Mouse (Mus musculus) liver, adult 2 months (tissue): Measurements from ENCODE around the gene Olfr434. TPM values are rescaled to one million over a fixed set of nuclear protein-coding genes. Genes with fewer than 3 reads are reported as not detected.
"Not testable (repeated sequence)": the region's sequence is repeated elsewhere in the genome, so short reads cannot be mapped to it uniquely, and the experiment has no call there.

Experiments used
- DNase-seq: peaks from one replicate; pipeline ENCODE4 v3.0.0-alpha.2; 2011; ENCODE audit warnings: low read depth, low spot score; ENCODE audit errors: extremely low read depth
- H3K27ac ChIP-seq: fragments of 200-500 bp; replicated peaks from 2 replicates; pipeline ENCODE4 v1.5.1; 2012; ENCODE audit warnings: low read depth, mild to moderate bottlenecking, control low read depth, inconsistent platforms, low read length; ENCODE audit not compliant: insufficient read depth
- H3K27me3 ChIP-seq: fragments of 200-500 bp; 2 replicates; pipeline ENCODE4 v1.6.1; 2012; ENCODE audit warnings: mild to moderate bottlenecking, moderate library complexity, low read length, inconsistent platforms; ENCODE audit not compliant: control insufficient read depth, insufficient read depth
- H3K36me3 ChIP-seq: fragments of 200-500 bp; 2 replicates; pipeline ENCODE4 v1.6.1; 2012; ENCODE audit warnings: low read length, inconsistent platforms; ENCODE audit not compliant: control insufficient read depth, insufficient read depth
- H3K4me1 ChIP-seq: fragments of 200-500 bp; 2 replicates; pipeline ENCODE4 v1.6.1; 2011; ENCODE audit warnings: low read length; ENCODE audit not compliant: control insufficient read depth, insufficient read depth
- H3K4me3 ChIP-seq: fragments of 200-500 bp; 2 replicates; pipeline ENCODE4 v1.5.1; 2011; ENCODE audit warnings: low read depth, mild to moderate bottlenecking, control low read depth, low read length, moderate library complexity; ENCODE audit not compliant: insufficient read depth
- H3K79me2 ChIP-seq: fragments of 200-500 bp; 2 replicates; pipeline ENCODE4 v1.6.1; 2012; ENCODE audit warnings: inconsistent platforms, mild to moderate bottlenecking, low read length, moderate library complexity; ENCODE audit not compliant: control insufficient read depth, insufficient read depth
- H3K9ac ChIP-seq: fragments of 200-500 bp; 2 replicates; pipeline ENCODE4 v1.6.1; 2012; ENCODE audit warnings: low read depth, mild to moderate bottlenecking, control low read depth, inconsistent platforms, low read length
- CTCF ChIP-seq: fragments of 200-500 bp; IDR thresholded peaks from 2 replicates; pipeline ENCODE4 v1.5.1; 2011; ENCODE audit warnings: low read depth, low read length, control low read depth
- POLR2A ChIP-seq: fragments of 200-500 bp; IDR thresholded peaks from 2 replicates; pipeline ENCODE4 v1.6.1; 2011; ENCODE audit warnings: low read length, control low read depth; ENCODE audit not compliant: insufficient read depth; ENCODE audit errors: extremely low read depth
- WGBS: fragments of 180-500 bp; shearing (Covaris S2); methylation state at CpG from one replicate; pipeline ENCODE4 v1.1.7; 2018; 5-methylcytosine and 5-hydroxymethylcytosine counted together
- polyA plus RNA-seq: library from polyadenylated mRNA; depleted of rRNA; stranded (reverse); fragments of >200 nt; gene quantifications from 2 replicates; pipeline ENCODE4 v1.2.3, GENCODE M21; 2012
- total RNA-seq: library from RNA; depleted of rRNA; stranded (reverse); fragments of >200 nt; gene quantifications from 2 replicates; pipeline ENCODE4 v1.2.3, GENCODE M21; 2014

Gene Olfr434
- total and polyA plus RNA-seq, 2 experiments: not detected

DNA sequence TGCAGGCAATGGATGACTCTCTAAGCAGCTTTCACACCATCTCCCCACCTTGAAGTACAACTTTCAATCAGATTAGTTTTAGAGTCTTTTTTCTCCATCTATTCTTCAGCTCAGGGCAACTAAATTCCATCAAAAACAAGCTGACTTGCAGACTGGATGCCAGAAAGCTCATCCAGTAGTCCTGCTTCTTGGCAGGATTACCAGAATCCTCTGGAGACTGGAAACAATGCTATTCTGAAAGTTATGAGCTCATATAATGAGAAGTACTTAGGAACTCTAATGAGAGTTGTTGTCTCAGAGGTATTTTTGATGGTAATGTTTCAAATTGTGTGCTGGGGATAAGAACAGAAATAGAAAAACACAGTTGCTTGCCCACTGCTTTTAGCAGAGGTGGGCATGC lies 16.0 kb upstream of the Olfr434 start, which contains the start of gene Olfr435:
Gene Olfr435, plus strand, starts transcription at position 366 of the 400 bp plus-strand sequence.
- no peak for DNase-seq
- H3K4me3 ChIP-seq: no peak within 1 kb of the TSS
- H3K27me3 ChIP-seq: no peaks in the 10 kb centered on the region
- no peak within 1 kb of the TSS for H3K27ac ChIP-seq
- TF ChIP-seq POLR2A (no peak), CTCF (no peak)
- no peak within 1 kb of the TSS for H3K9ac ChIP-seq
- H3K79me2 ChIP-seq: no peaks in the 10 kb centered on the region
- no peaks in the 10 kb centered on the region for H3K4me1 ChIP-seq
- no peaks in the 10 kb centered on the region for H3K36me3 ChIP-seq

DNA sequence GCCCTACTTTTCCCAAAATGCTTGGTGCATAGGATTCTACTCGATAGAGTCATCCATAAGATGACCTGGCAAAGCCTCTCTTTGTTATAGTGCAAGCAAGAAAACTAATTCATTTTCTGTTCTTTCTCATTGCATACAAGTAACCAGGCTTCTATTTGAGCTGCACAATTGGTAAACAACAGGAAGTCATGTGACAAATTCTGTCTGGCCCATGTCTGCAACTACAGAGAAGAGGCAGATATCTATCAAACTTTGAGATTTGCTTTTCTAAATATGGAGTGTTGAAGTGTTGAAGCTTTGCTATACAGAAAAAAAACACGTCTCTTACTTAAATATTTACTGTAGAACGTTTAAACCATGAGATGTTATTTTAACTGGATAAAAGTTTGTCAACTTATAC lies 14.7 kb upstream of the Olfr434 start:
- no peak overlapping the region for H3K27ac ChIP-seq
- no peak overlapping the region for H3K9ac ChIP-seq
- no peak for DNase-seq
- 43% methylated on average over 3 of the region's 3 CpGs for WGBS
- TF ChIP-seq CTCF: no peak
- no peak for TF ChIP-seq POLR2A
- H3K4me3 ChIP-seq: no peak overlapping the region
- H3K79me2 ChIP-seq: no peaks in the 10 kb centered on the region
- no peaks in the 10 kb centered on the region for H3K36me3 ChIP-seq
- no peaks in the 10 kb centered on the region for H3K27me3 ChIP-seq
- H3K4me1 ChIP-seq: no peaks in the 10 kb centered on the region

DNA sequence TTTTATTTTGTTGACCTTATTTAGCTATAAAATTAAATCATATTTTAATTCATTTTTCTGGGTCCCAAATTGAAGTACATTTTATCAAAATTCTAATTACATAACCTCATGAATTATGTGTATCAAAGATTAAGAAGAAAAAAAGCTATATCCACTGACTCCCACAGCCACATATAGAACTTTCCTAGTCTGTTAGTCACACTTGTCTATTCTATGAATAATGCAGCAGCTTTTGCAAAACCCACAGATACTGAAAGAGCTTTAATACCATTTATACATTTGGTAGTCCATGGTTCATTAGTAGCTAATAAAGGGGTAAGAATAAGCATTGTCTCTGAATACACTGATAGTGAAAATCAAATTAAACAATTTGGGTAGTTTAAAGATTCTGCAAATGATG lies 10.0 kb upstream of the Olfr434 start:
- no peak for DNase-seq
- Histone ChIP-seq H3K27ac (no peak overlapping the region), H3K9ac (no peak overlapping the region), H3K79me2 (no peaks in the 10 kb centered on the region), H3K27me3 (no peaks in the 10 kb centered on the region), H3K4me3 (no peak overlapping the region), H3K36me3 (no peaks in the 10 kb centered on the region), H3K4me1 (no peaks in the 10 kb centered on the region)
- no peak for TF ChIP-seq POLR2A
- TF ChIP-seq CTCF: no peak

GRCm38 (mm10) chr6:43205355-43205754 lies 7.5 kb upstream of the Olfr434 start:
- Histone ChIP-seq H3K4me3 (no peak overlapping the region), H3K36me3 (no peaks in the 10 kb centered on the region), H3K27ac (no peak overlapping the region), H3K27me3 (no peaks in the 10 kb centered on the region), H3K9ac (no peak overlapping the region), H3K4me1 (no peaks in the 10 kb centered on the region), H3K79me2 (no peaks in the 10 kb centered on the region)
- WGBS: 30% methylated on average over 2 of the region's 2 CpGs
- TF ChIP-seq POLR2A (no peak), CTCF (no peak)
- no peak for DNase-seq

DNA sequence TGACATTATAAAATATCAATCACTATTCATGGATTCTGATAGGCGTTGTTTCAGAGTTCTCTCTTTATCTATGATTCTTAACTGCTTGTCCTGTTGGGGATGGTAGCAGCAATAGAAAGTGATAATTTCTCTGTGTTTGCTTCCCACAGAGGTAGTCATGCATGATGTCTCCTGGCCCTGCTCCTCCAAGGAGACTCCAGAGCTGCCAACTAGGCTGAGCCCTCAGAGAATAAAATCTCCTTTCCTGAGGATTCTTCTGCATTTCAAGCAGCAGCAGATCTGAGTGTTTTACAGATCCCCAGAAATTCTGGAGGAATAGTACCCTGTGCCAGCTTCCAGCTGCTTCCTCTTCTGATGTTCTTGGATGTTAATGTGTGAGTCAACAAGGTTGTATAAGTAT lies 18.4 kb downstream of the Olfr434 start, which contains the start of gene Olfr47:
Gene Olfr47, plus strand, starts transcription at position 275 of the 400 bp plus-strand sequence.
- not testable (repeated sequence) for H3K4me1 ChIP-seq, H3K9ac ChIP-seq, DNase-seq, H3K79me2 ChIP-seq, H3K27ac ChIP-seq, H3K4me3 ChIP-seq, H3K36me3 ChIP-seq, H3K27me3 ChIP-seq
- 78% methylated on average over 1 of the region's 1 CpGs for WGBS

DNA sequence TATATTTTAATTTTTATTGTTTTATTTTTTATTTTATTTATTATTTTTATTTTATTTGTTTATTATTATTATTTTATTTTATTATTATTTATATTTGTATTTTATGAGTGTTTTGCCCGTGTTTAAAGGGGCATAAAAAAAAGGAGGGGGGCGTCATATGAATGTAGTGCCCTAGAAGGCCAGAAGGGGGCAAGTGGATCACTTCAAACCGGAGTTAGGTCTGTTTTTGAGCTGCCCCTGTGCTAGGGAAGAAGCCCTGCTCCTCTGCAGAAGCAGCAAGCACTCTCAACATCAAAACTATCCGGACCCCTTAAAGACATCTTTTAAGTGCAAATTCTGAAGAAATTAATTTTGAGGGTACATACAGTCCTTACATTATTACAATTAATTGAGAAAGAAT lies 29.2 kb downstream of the Olfr434 start:
- peak; percentile 23; the same call in 1 of the 2 replicates for TF ChIP-seq CTCF
- no peak for TF ChIP-seq POLR2A
- H3K9ac ChIP-seq: no peak overlapping the region
- no peaks in the 10 kb centered on the region for H3K36me3 ChIP-seq
- H3K4me3 ChIP-seq: no peak overlapping the region
- H3K4me1 ChIP-seq: no peaks in the 10 kb centered on the region
- no peak for DNase-seq
- H3K27me3 ChIP-seq: no peaks in the 10 kb centered on the region
- WGBS: 11% methylated on average over 4 of the region's 4 CpGs
- H3K27ac ChIP-seq: no peak overlapping the region
- H3K79me2 ChIP-seq: no peaks in the 10 kb centered on the region
